Mouse (Mus musculus): ENCODE measurements around the gene Cyct. TPM values are rescaled to one million over a fixed set of nuclear protein-coding genes. Genes with fewer than 3 reads are reported as not detected.

Gene Cyct
- not detected in 2 replicates for polyA plus RNA-seq (2012; rRNA removed)

- Histone ChIP-seq H3K4me3 (ENCODE audit: insufficient read depth, low read length) (no peak within 1 kb of the TSS), H3K27ac (ENCODE audit: insufficient read depth, low read length) (no peak within 1 kb of the TSS), H3K4me1 (ENCODE audit: control insufficient read depth, insufficient read depth, low read length) (no peaks in the 10 kb centered on the region)
- TF ChIP-seq CTCF (IDR thresholded peaks at IDR 0.05; ENCODE audit: extremely low read depth, insufficient read depth, low read length), result no peak
These were observed at the start of gene Cyct for GRCm38 (mm10) chr2:76360226-76360625. Cyct (minus strand) TSS chr2:76360450.

- no peak for TF ChIP-seq CTCF (IDR thresholded peaks at IDR 0.05; ENCODE audit: extremely low read depth, insufficient read depth, low read length)
- TF ChIP-seq POLR2A (IDR thresholded peaks at IDR 0.05; ENCODE audit: extremely low read depth, insufficient read depth, low read length), result no peak
- Histone ChIP-seq H3K4me1 (ENCODE audit: control insufficient read depth, insufficient read depth, low read length) (peaks cover 2% of the 10 kb centered on the region; the same call in 1 of the 2 replicates), H3K4me3 (ENCODE audit: insufficient read depth, low read length) (no peak overlapping the region), H3K27ac (ENCODE audit: insufficient read depth, low read length) (no peak overlapping the region)
These were observed 49.7 kb upstream of the Cyct start for GRCm38 (mm10) chr2:76409986-76410385.

GRCm38 (mm10) chr2:76409526-76409925 lies 49.3 kb upstream of the Cyct start:
- H3K4me1 ChIP-seq (ENCODE audit: control insufficient read depth, insufficient read depth, low read length), result peaks cover 2% of the 10 kb centered on the region; the same call in 1 of the 2 replicates
- TF ChIP-seq POLR2A (IDR thresholded peaks at IDR 0.05; ENCODE audit: extremely low read depth, insufficient read depth, low read length) (no peak), CTCF (IDR thresholded peaks at IDR 0.05; ENCODE audit: extremely low read depth, insufficient read depth, low read length) (no peak)
- no peak overlapping the region for H3K27ac ChIP-seq (ENCODE audit: insufficient read depth, low read length)
- no peak overlapping the region for H3K4me3 ChIP-seq (ENCODE audit: insufficient read depth, low read length)

- H3K27ac ChIP-seq (ENCODE audit: insufficient read depth, low read length), result no peak overlapping the region; the same call in 1 of the 2 replicates
- TF ChIP-seq CTCF (IDR thresholded peaks at IDR 0.05; ENCODE audit: extremely low read depth, insufficient read depth, low read length) (no peak), POLR2A (IDR thresholded peaks at IDR 0.05; ENCODE audit: extremely low read depth, insufficient read depth, low read length) (peak; percentile 49; the same call in 1 of the 2 replicates)
- H3K4me3 ChIP-seq (ENCODE audit: insufficient read depth, low read length), result peak overlapping the region; percentile 65
- no peaks in the 10 kb centered on the region for H3K4me1 ChIP-seq (ENCODE audit: control insufficient read depth, insufficient read depth, low read length)
These were observed 46.7 kb upstream of the Cyct start for GRCm38 (mm10) chr2:76406937-76407441.

GRCm38 (mm10) chr2:76406151-76406936 lies 46.1 kb upstream of the Cyct start, which contains the start of gene Osbpl6:
Osbpl6 (plus strand) TSS chr2:76406508.
- Histone ChIP-seq H3K4me3 (ENCODE audit: insufficient read depth, low read length) (peak within 1 kb of the TSS; percentile 65), H3K27ac (ENCODE audit: insufficient read depth, low read length) (peak within 1 kb of the TSS; percentile 97), H3K4me1 (ENCODE audit: control insufficient read depth, insufficient read depth, low read length) (no peaks in the 10 kb centered on the region)
- TF ChIP-seq CTCF (IDR thresholded peaks at IDR 0.05; ENCODE audit: extremely low read depth, insufficient read depth, low read length), result no peak
- peak; percentile 44; the same call in 1 of the 2 replicates for TF ChIP-seq POLR2A (IDR thresholded peaks at IDR 0.05; ENCODE audit: extremely low read depth, insufficient read depth, low read length)

- Histone ChIP-seq H3K4me3 (ENCODE audit: insufficient read depth, low read length) (peak overlapping the region; percentile 65), H3K27ac (ENCODE audit: insufficient read depth, low read length) (no peak overlapping the region), H3K4me1 (ENCODE audit: control insufficient read depth, insufficient read depth, low read length) (no peaks in the 10 kb centered on the region)
- TF ChIP-seq POLR2A (IDR thresholded peaks at IDR 0.05; ENCODE audit: extremely low read depth, insufficient read depth, low read length) (no peak), CTCF (IDR thresholded peaks at IDR 0.05; ENCODE audit: extremely low read depth, insufficient read depth, low read length) (no peak)
These were observed 45.4 kb upstream of the Cyct start for GRCm38 (mm10) chr2:76405596-76406150.

- no peak overlapping the region for H3K27ac ChIP-seq (ENCODE audit: insufficient read depth, low read length)
- no peak overlapping the region for H3K4me3 ChIP-seq (ENCODE audit: insufficient read depth, low read length)
- H3K4me1 ChIP-seq (ENCODE audit: control insufficient read depth, insufficient read depth, low read length), result no peaks in the 10 kb centered on the region
- TF ChIP-seq CTCF (IDR thresholded peaks at IDR 0.05; ENCODE audit: extremely low read depth, insufficient read depth, low read length) (no peak), POLR2A (IDR thresholded peaks at IDR 0.05; ENCODE audit: extremely low read depth, insufficient read depth, low read length) (no peak)
These were observed 39.9 kb upstream of the Cyct start for GRCm38 (mm10) chr2:76400178-76400577.

- H3K4me1 ChIP-seq (ENCODE audit: control insufficient read depth, insufficient read depth, low read length), result no peaks in the 10 kb centered on the region
- TF ChIP-seq CTCF (IDR thresholded peaks at IDR 0.05; ENCODE audit: extremely low read depth, insufficient read depth, low read length) (no peak), POLR2A (IDR thresholded peaks at IDR 0.05; ENCODE audit: extremely low read depth, insufficient read depth, low read length) (no peak)
- H3K4me3 ChIP-seq (ENCODE audit: insufficient read depth, low read length), result no peak overlapping the region
- H3K27ac ChIP-seq (ENCODE audit: insufficient read depth, low read length), result no peak overlapping the region
These were observed 26.3 kb upstream of the Cyct start for GRCm38 (mm10) chr2:76386531-76386930.

- H3K4me3 ChIP-seq (ENCODE audit: insufficient read depth, low read length), result no peak overlapping the region
- TF ChIP-seq CTCF (IDR thresholded peaks at IDR 0.05; ENCODE audit: extremely low read depth, insufficient read depth, low read length), result no peak
- no peak for TF ChIP-seq POLR2A (IDR thresholded peaks at IDR 0.05; ENCODE audit: extremely low read depth, insufficient read depth, low read length)
- H3K4me1 ChIP-seq (ENCODE audit: control insufficient read depth, insufficient read depth, low read length), result no peaks in the 10 kb centered on the region
- no peak overlapping the region for H3K27ac ChIP-seq (ENCODE audit: insufficient read depth, low read length)
These were observed 18.4 kb upstream of the Cyct start for GRCm38 (mm10) chr2:76378646-76379045.
